Mouse (Mus musculus): Measurements from ENCODE around the gene H2-Ke6. TPM values are rescaled to one million over a fixed set of nuclear protein-coding genes. Genes with fewer than 3 reads are reported as not detected.
A peak's percentile ranks its signal among the peaks of the same experiment; 100 is the strongest.
"Not testable (repeated sequence)": the region's sequence is repeated elsewhere in the genome, so short reads cannot be mapped to it uniquely, and the experiment has no call there.

H2-Ke6 gene
- polyA plus RNA-seq, 1 experiment from 2014 or later = 37.6 TPM

DNA sequence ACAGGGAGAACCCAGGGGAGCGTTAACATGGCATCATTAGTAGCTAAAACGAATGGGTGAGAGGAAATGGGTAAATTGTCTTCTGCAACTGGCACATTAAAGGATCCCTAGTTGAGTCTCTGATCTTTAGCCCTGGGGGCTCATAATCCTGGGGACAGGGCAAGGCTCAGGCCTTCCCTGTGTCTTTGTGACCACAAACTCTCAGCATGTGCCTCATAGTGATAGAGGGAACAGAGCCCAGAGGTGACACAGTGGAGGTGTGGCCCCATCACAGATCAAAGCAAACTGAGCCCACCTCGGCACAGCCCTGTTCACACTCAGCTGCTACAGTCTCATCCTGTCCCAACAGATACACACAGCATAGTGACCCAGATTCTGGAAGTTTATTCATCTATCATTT is 32.2 kb downstream of the H2-Ke6 start:
- Histone ChIP-seq H3K4me1 (replicated peaks; ENCODE audit: control insufficient read depth, insufficient read depth) (0 out of 2 replicates have a peak, but pooled peaks cover 2% of the 10 kb centered on the region), H3K27ac (replicated peaks) (no peak overlapping the region), H3K27me3 (ENCODE audit: control insufficient read depth, insufficient read depth, low read length) (no peaks in the 10 kb centered on the region), H3K9ac (ENCODE audit: low read length) (no peak overlapping the region), H3K9me3 (ENCODE audit: control insufficient read depth, low read length) (no peaks in the 10 kb centered on the region), H3K4me3 (ENCODE audit: low read depth, low read length) (no peak overlapping the region), H3K36me3 (ENCODE audit: control insufficient read depth, insufficient read depth, low read length) (no peaks in the 10 kb centered on the region), H3K4me2 (replicated peaks; ENCODE audit: low read depth) (no peak overlapping the region)
- DNase-seq (ENCODE audit: low spot score) (no peak), ATAC-seq (ENCODE audit: low FRiP score, low TSS enrichment) (no peak)
- TF ChIP-seq EP300 (optimal IDR thresholded peaks at IDR 0.05) (no peak), CTCF (IDR thresholded peaks at IDR 0.05; ENCODE audit: low read depth) (no peak)
- WGBS = 34% methylated on average over 3 of the region's 3 CpGs

DNA sequence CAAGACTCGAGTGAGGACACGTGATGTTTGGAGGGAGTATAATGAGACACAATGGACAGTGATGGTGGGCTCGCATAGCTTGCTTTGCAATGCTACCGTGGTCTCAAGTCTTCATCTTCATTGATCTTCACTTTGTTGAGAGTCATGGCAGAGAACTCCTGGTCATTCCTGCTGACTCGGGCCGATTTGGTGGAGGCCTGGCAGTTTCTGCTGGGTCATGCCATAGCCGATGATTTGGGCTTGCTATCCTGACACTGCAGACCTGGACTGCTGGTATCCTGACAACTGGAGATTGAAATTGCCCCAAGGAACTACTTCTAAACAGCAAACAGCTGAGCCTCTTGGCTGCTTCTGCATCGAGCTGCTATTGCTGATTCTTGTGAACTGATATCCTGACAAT is 32.9 kb downstream of the H2-Ke6 start:
- no peak overlapping the region for H3K4me2 ChIP-seq (replicated peaks; ENCODE audit: low read depth)
- TF ChIP-seq CTCF (IDR thresholded peaks at IDR 0.05; ENCODE audit: low read depth) (no peak), EP300 (optimal IDR thresholded peaks at IDR 0.05) (no peak)
- H3K9ac ChIP-seq (ENCODE audit: low read length) = no peak overlapping the region
- WGBS = 92% methylated on average over 8 of the region's 8 CpGs
- DNase-seq (ENCODE audit: low spot score) (no peak), ATAC-seq (ENCODE audit: low FRiP score, low TSS enrichment) (no peak)
- no peak overlapping the region for H3K27ac ChIP-seq (replicated peaks)
- no peak overlapping the region for H3K4me3 ChIP-seq (ENCODE audit: low read depth, low read length)
- H3K9me3 ChIP-seq (ENCODE audit: control insufficient read depth, low read length) = no peaks in the 10 kb centered on the region
- H3K36me3 ChIP-seq (ENCODE audit: control insufficient read depth, insufficient read depth, low read length) = no peaks in the 10 kb centered on the region
- 0 out of 2 replicates have a peak, but pooled peaks cover 2% of the 10 kb centered on the region for H3K4me1 ChIP-seq (replicated peaks; ENCODE audit: control insufficient read depth, insufficient read depth)
- no peaks in the 10 kb centered on the region for H3K27me3 ChIP-seq (ENCODE audit: control insufficient read depth, insufficient read depth, low read length)

DNA sequence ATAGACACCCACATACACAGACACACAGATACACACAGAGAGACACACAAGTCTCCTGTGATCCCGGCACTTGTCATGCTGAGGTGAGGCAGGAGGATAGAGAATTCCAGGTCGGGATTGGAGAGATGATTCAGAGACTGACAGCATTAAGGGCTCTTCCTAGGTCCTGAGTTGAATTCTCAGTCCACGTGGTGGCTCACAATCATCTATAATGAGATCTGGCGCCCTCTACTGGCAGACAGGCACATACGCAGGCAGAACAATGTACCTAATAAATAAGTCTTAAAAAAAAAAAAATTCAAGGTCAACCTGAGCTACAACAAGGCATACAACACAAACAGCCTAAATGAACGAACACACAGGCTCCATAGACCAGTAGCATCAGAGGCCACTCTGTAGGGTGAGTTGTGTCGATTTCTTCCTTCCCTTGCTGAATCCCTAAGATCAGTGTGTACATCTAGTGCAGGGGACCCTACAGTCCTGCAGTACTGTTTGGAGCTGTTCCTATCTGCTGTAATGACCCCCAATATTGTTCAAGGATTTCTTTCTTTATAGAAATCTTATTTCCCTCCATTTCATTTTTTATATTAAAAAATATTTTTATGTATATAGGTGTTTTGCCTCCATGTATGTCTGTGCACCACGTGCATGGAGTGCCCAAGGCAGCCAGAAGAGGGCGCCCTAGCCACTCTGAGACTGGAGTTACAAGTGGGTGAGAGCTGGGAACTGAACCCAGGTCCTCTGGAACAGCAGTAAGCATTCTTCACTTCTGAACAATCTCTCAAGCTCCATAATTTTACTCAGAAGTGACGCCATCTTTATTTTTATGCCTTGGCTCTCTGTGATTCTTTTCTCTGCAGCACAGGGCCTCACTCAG is 35.8 kb downstream of the H2-Ke6 start:
- DNase-seq (ENCODE audit: low spot score) = peak; percentile 69
- 31% methylated on average over 10 of the region's 10 CpGs for WGBS

DNA sequence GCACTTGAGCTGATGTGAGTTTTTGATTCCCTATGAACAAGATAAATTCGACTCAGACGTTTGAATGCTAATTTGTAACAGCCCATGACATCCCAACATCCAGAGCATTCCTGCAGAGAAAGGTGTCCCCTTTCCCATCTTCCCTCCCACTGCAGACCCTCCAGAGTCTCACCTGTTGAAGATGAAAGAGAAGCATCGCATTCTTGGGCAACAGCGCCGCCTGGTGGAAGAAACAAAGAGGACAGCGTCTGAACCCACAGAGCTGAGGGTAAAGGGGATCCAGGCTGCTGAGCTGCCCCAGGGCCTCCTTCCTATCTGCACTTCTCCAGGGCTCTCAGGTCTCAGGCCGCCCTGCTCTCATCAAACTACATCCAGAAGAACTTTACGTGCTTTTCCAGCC is 45.7 kb downstream of the H2-Ke6 start:
- H3K4me1 ChIP-seq (replicated peaks; ENCODE audit: control insufficient read depth, insufficient read depth); H3K27ac ChIP-seq (replicated peaks); H3K4me3 ChIP-seq (ENCODE audit: low read depth, low read length); H3K36me3 ChIP-seq (ENCODE audit: control insufficient read depth, insufficient read depth, low read length); H3K9me3 ChIP-seq (ENCODE audit: control insufficient read depth, low read length); ATAC-seq (ENCODE audit: low FRiP score, low TSS enrichment); H3K4me2 ChIP-seq (replicated peaks; ENCODE audit: low read depth); H3K9ac ChIP-seq (ENCODE audit: low read length); H3K27me3 ChIP-seq (ENCODE audit: control insufficient read depth, insufficient read depth, low read length): not testable (repeated sequence)
- 13% methylated on average over 8 of the region's 8 CpGs for WGBS
- peak; percentile 85 for TF ChIP-seq CTCF (IDR thresholded peaks at IDR 0.05; ENCODE audit: low read depth)
- DNase-seq (ENCODE audit: low spot score) = peak; percentile 58

More for the DNA sequence above, 35.8 kb downstream of the H2-Ke6 start:
- Histone ChIP-seq H3K4me2 (replicated peaks; ENCODE audit: low read depth) (no peak overlapping the region), H3K9me3 (ENCODE audit: control insufficient read depth, low read length) (no peaks in the 10 kb centered on the region), H3K27ac (replicated peaks) (no peak overlapping the region), H3K27me3 (ENCODE audit: control insufficient read depth, insufficient read depth, low read length) (no peaks in the 10 kb centered on the region), H3K9ac (ENCODE audit: low read length) (no peak overlapping the region), H3K36me3 (ENCODE audit: control insufficient read depth, insufficient read depth, low read length) (no peaks in the 10 kb centered on the region), H3K4me1 (replicated peaks; ENCODE audit: control insufficient read depth, insufficient read depth) (no peaks in the 10 kb centered on the region), H3K4me3 (ENCODE audit: low read depth, low read length) (no peak overlapping the region)
- no peak for TF ChIP-seq EP300 (optimal IDR thresholded peaks at IDR 0.05)
- peak; percentile 85 for TF ChIP-seq CTCF (IDR thresholded peaks at IDR 0.05; ENCODE audit: low read depth)
- peak; percentile 74 for ATAC-seq (ENCODE audit: low FRiP score, low TSS enrichment)

DNA sequence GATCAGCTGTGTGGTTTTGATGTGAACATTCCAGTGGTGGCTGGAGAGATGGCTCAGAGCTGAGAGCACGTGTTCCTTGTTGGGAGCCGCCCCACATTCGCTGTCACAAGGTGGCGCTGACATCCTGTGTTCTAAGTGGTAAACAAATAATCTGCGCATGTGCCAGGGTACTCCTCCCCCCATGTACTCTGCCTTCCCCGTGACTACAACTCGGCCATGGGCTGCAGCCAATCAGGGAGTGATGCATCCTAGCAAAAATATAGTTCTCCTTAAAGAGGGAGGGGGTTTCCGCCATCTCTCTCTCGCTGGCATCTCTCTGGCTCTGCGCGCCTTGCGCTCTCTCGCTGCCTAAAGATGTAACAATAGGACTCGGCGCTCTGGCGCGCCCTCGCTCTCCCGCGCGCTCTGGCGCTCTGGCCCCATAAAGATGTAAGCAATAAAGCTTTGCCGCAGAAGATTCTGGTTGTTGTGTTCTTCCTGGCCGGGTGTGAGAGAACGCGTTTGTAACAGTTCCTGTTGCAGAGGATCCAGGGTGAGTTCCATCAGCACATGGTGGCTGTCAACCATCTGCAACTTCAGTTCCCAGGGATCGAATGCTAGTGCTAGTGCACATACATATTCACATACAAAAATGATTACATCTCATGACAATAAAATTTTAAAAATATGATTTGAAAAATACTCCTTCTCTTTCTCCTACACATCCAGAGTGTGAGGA is 46.5 kb downstream of the H2-Ke6 start:
- peak; percentile 91 for DNase-seq (ENCODE audit: low spot score)
- not testable (repeated sequence) for H3K9me3 ChIP-seq (ENCODE audit: control insufficient read depth, low read length); H3K27me3 ChIP-seq (ENCODE audit: control insufficient read depth, insufficient read depth, low read length); H3K4me1 ChIP-seq (replicated peaks; ENCODE audit: control insufficient read depth, insufficient read depth); H3K36me3 ChIP-seq (ENCODE audit: control insufficient read depth, insufficient read depth, low read length)
- Histone ChIP-seq H3K9ac (ENCODE audit: low read length) (peak overlapping the region; percentile 51; the same call in 1 of the 2 replicates), H3K4me2 (replicated peaks; ENCODE audit: low read depth) (peak overlapping the region; percentile 59), H3K27ac (replicated peaks) (peak overlapping the region; percentile 67; the same call in 1 of the 2 replicates), H3K4me3 (ENCODE audit: low read depth, low read length) (peak overlapping the region; percentile 43)
- under 1% methylated on average over 27 of the region's 27 CpGs for WGBS
- ATAC-seq (ENCODE audit: low FRiP score, low TSS enrichment) = peak; percentile 86
- peak; percentile 72 for TF ChIP-seq CTCF (IDR thresholded peaks at IDR 0.05; ENCODE audit: low read depth)
